Mouse (Mus musculus): ENCODE data around the gene Rgl1. TPM values are rescaled to one million over a fixed set of nuclear protein-coding genes. Genes with fewer than 3 reads are reported as not detected.

Rgl1 gene
- total RNA-seq, 2 experiments from 2014 or later: 51.7 to 51.8 TPM

DNA sequence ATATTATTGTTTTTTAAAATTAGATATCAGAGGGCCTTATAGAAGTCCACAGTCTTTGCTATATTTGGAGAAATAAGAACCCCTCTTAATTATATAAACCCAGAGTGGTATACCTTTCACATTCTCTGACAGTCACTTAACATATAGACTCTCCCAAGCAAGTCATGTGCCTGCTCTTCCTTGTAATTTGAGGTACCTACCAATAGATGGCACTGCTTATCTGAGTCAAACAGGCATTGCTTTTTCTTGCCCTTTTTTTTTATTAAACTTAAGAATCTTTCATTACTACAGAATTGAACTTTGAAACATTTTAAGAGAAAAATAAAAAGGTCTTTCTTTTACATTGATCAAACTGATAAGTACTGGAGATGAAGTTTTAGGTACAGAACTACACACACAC lies 41.9 kb downstream of the Rgl1 start:
- intact Hi-C loops (cut with DNase I): no loop called here
- no peak for DNase-seq

DNA sequence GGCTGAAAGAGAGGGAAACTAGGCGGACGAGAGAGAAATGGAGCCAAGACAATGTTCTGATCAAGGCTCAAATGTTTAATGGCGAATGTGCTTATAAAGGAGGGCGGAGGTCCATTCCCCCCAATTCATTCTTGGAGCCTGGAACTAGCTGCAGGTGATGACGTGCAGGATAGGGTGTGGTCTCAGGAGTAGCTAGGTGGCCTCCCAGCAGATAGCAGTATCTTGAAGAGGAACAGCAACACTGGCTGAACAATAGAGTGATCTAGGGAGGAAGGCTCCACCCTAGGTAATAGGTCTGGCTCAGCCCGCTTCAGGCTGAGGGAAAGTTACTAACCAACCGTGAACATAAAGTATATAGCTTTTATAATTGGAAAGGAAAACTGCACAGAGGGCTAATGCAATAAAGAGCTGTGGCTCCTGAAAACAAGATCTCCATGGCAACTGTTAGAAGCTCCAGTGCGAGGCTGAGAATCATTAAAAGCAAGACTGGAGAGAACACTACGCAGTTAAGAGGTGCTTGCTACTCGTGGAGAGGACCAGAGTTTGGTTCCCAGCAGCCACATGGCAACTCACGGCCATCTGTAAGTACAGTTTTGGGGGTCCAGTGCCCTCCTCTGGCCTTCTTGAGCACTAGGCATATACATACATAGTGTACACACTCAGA lies 44.5 kb downstream of the Rgl1 start:
- intact Hi-C loops (cut with DNase I): no loop called here
- no peak for DNase-seq

DNA sequence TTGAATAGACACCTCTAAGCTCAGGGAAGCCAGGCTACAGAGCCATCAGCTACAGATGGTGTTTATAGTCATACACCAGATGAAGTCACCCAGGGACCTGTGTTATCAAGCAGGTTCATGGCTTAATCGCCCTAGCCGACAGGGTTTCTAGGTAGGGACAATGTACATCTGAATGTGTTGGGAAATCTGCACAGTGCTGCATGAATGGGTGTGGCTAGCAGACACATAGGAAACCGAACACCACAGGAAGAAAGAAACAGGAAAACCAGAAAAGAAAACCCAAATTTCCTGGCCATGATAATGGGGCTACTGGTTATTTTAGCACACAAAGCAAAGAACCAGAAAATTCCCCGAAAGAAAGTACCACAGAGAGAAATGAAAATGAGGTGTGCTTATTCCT lies 45.2 kb downstream of the Rgl1 start:
- no peak for DNase-seq
- intact Hi-C loops (cut with DNase I): no loop called here

DNA sequence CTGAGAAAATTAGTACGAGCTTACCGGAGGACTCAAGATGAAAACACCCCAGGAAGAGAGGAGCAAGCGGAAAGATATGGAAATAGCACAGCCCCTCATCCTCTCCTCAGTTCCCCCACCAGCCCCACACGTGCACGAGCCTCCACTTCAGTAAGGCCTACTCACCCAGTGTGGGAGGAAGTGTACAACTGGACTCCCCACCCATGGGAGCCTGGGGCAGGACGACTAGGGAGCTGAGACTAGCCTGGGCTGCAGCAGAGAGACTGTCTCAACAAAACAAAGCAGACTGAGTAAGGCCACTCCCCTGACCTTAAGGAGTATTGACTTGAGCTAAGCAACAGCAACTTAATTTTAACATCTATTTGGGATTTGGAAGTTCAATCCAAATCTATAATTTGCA lies 48.0 kb downstream of the Rgl1 start:
- DNase-seq: no peak
- intact Hi-C loops (cut with DNase I): no loop called here

DNA sequence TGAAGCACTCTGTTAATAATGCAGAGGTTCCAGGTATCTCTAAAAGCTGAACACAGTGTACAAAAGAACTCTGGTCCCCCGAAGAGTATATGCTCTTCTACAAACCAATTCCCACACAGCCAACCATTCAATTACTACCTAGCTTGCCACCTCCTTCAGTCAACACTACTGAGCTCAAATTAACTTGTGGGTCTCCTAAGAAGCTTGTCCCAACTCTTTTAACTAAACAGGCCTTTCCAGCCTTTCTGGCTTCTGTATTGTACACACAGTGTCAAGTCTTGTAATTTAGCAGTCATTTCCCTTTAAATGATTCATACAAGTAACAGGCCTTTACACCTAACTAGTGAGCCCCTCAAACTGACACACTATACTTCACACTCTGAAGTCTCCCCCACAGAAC lies 48.8 kb downstream of the Rgl1 start:
- intact Hi-C loops (cut with DNase I): no loop called here
- DNase-seq: no peak

DNA sequence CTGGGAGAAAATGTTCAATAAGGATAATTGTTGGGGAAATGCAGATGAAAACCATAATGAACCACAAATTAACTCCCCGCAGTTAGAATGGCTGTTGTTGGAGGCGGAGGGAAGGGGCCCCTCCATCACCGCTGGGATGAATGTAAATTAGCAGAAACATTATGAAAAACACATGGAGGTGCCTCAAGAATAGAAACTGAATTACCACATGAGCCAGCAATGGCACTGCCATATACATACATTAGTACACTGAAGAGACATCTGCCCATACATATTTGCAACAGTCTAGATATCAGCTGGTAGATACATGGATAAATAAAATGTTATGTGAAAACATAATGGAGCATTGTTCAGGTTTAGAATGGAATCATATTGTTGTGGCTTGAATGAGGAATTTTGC lies 51.7 kb downstream of the Rgl1 start:
- intact Hi-C loops (cut with DNase I): no loop called here
- DNase-seq: no peak

DNA sequence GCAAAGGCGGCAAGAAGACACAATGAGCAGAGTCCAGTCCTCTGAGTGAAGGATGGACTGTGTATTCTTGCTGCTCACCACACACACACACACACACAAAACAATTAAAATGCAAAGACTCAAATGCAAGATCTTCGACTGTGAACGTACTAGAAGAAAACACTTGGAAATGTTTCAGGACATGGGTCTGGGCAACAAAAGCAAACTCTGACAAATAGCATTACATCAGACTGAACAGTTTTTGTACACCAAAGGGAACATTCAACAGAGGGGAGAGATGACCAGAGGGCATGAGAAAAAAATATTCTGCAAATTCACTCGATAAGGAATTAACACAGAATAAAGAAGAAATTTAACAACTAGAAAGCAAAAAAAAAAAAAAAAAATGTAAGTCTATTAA lies 52.2 kb downstream of the Rgl1 start:
- intact Hi-C loops (cut with DNase I): no loop called here
- no peak for DNase-seq

DNA sequence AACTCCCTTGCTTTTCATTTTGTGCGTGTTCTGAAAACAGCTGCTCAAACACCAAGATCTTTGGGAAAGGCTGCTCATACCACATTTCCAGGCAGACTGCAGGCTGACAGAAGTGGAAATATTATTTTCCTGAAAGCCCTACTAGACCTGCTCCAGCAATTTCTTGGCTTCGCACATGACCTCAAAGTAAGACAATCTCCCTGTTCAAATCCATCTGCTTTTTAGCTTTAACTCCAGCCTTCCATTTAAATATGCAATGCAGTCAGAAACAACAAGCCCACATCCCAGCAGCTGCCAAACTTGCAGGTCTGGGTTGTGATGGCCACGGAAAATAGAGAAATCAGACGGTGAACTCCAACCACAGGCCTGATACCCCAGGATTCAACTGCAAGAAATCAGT lies 55.1 kb downstream of the Rgl1 start:
- no peak for DNase-seq
- intact Hi-C loops (cut with DNase I): no loop called here

DNA sequence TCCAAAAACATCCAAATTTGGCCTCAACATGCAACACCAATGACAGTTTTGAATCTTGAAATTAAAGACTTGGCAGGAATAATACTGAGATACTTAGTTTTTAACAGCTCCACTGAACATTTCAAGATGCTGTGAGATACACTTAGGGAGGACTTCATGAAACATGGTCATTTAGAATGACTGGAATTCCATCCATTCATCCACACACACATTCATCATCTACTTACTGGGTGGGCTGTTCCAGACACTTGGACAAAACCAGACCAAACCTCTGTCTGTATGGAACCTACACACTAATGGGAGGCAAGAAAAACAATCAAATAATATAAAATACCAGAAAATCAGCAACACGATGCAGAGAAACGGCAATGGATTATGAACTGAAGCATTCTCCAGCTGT lies 58.6 kb downstream of the Rgl1 start:
- intact Hi-C loops (cut with DNase I): no loop called here

DNA sequence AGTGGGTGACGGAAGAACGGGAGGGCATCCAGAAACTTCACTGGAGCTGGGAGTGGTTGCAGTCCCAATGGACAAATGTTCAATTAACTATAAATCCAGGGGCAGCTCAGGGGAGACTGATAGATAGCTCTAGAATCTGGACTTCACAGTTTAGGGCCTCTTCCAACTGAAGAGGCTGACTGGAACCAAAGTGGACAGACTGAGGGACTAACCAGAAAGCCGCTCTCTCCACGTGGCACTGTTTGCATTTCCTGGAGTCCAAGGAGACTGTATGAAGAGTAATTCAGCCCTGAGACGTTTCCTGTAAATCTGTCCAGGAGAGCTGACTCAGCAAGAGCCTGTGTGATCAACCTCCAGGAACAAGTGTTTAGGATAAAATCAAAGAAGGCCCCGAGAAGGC lies 62.2 kb downstream of the Rgl1 start:
- intact Hi-C loops (cut with DNase I): no loop called here

More for the DNA sequence above, 58.6 kb downstream of the Rgl1 start:
- DNase-seq: no peak

DNA sequence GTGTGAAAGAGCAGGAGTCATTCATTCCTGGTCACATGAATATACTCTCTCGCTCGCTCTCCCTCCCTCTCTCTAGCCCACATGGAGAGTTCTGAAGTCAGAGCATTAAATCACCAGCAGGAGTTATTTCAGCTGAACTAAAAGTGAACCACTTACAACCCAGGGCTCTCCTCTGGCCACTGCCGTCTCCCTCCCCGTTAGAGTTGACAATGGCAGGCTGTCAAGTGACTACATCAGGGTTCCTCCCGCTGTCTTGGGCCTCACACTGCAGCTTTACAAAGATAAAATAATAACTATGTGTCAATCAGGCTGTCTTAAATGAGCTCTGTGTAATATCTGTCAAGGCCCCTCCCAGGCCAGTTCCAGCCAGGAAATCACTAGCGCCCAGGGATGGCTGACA lies 63.2 kb downstream of the Rgl1 start:
- intact Hi-C loops (cut with DNase I): no loop called here
- DNase-seq: peak; percentile 44 to 58

More for the DNA sequence above, 62.2 kb downstream of the Rgl1 start:
- no peak for DNase-seq

DNA sequence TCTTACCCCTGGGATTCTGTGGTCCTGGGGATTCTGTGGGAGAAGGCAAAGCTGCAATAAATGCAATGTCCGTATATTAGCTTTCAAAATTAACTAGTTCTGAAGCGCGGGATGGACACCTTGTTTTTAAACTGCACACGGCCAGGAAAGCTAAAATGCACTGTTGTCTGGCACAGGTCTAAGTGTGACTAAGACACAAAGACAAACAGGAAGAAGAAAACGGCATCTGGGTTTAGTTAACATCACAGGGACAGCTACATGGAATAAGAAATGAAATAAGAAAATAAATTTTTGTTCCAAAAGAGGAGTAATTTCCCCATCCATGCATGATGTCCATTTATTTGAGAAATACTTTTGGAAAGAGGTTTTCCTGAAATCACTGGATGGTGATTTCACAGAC lies 65.1 kb downstream of the Rgl1 start:
- DNase-seq: no peak
- intact Hi-C loops (cut with DNase I): no loop called here

DNA sequence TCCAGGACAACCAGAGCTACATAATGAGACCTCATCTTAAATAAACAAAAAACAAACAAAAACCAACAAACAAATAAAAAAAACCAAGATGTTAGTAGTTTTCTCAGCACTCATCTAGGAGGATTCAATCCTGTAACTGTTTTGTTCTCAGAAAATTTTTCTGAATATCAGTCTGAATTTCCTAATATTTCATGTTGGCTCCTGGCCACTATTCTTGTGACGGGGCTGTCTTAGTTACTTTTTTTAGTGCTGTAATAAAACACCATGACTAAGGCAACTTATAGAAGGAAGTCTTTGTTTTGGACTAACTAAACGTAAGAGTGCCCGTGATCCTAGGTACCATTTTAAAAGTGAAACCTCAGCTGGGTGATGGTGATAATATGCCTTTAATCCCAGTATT lies 68.8 kb downstream of the Rgl1 start:
- no peak for DNase-seq
- intact Hi-C loops (cut with DNase I): no loop called here

DNA sequence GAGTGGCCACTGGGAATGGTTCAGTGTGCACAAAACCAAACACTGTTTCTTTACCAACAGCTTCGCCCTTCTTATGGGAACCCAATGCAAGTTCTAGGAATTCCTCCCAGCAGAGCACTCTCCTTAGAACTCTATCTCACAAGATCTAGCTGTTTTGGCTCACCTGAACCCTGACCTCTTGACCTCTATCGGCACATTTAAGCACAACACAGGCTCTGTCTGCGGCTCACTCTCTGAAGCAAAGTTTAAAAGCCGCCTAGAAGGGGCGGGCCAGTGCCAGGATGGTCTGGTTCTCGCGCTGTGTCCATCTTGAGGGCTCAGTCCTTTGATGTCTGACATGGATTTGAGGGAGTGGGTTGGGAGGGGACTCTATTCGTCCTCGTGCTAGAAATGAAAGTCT lies 70.7 kb downstream of the Rgl1 start:
- no peak for DNase-seq
- intact Hi-C loops (cut with DNase I): no loop called here

DNA sequence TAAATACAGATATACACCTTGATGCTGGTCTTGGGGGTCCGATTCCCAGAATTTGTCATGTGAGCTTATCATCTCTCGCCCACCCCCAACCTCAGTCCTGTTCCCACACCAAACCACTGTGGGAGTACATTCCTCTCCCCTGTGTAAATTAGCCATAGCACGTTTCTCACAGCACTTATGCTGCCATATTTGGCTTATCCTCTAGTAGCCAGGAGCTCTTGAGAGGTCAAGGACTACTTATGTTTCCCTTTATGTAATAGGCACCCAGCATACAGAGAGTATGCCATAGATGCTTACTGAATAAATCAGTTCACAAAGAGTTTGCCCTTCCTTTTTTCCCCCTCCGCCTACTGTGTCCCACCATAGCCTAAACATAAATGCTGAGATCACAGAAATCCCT lies 76.2 kb downstream of the Rgl1 start:
- intact Hi-C loops (cut with DNase I): no loop called here
- DNase-seq: no peak

DNA sequence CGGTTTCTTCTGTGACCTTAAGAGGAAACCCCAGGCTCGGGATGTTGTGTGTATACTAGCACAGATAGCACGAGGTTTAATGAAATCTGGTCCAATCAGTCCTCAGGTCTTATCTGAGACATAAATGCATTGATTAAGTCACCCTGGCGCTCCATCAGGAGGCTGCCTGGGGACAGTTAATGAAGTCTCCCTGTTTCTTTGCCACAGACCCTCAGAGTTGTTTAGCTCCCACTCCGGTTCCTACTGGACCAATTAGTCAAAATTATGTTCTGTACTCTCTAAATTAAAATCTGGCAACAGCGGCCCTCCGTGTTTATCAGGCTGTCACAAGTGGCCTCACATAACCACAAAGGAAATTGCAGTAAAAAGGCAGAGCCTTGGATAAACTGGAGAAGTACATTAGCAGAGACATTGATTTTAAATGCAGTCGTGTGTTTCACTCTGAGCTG lies 78.4 kb downstream of the Rgl1 start:
- DNase-seq: no peak
- intact Hi-C loops (cut with DNase I): no loop called here

DNA sequence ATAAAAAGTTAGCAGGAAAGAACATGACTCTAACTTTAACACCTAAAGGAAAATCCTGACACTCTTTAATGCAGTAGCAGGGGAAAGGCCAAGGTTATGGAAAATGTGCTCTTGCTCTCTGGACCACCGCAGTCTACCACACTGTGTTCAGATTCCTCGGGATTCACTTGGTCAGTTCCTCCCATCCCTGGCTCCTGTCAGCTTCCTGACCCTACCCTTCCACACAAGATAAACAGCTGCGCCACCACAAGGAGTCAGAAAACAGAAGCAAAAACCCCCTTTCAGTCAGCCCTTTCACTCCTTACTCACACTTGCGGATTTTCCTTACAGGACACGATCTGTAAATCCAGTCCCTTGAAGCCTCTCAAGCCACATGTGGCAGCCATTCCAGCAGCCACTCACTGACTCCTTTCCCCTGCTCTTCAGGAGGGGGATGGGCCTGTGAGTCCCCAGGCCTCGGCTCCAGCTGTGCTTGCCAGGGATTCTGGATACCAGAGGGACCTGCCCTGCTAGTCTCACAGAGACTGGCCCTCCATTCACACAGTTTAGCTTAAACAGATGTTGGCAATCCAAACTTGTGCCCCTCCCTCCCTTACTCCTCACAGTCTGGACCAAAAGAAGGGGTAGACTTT lies 78.9 kb downstream of the Rgl1 start:
- peak; percentile 47 to 66 for DNase-seq
- intact Hi-C loops (cut with DNase I): no loop called here

DNA sequence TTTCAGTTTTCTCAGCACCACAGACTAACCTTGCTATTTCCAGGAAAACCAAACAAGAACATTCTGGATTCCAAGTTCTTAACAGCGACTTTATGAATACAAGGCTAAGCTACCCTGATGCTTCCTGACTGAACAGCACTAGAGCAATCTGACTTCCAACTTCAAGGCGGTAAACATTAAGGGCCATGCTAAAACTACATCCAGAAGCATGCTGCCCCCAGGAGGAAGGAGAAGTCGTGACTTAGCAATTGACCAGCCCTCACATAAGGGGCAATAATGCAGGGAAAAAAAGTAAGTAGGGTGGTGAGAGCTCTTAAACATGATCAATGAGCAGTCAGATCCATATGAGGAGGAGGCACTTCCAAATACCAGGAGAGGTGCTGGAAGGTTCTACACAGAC lies 80.6 kb downstream of the Rgl1 start:
- DNase-seq: no peak
- intact Hi-C loops (cut with DNase I): no loop called here

DNA sequence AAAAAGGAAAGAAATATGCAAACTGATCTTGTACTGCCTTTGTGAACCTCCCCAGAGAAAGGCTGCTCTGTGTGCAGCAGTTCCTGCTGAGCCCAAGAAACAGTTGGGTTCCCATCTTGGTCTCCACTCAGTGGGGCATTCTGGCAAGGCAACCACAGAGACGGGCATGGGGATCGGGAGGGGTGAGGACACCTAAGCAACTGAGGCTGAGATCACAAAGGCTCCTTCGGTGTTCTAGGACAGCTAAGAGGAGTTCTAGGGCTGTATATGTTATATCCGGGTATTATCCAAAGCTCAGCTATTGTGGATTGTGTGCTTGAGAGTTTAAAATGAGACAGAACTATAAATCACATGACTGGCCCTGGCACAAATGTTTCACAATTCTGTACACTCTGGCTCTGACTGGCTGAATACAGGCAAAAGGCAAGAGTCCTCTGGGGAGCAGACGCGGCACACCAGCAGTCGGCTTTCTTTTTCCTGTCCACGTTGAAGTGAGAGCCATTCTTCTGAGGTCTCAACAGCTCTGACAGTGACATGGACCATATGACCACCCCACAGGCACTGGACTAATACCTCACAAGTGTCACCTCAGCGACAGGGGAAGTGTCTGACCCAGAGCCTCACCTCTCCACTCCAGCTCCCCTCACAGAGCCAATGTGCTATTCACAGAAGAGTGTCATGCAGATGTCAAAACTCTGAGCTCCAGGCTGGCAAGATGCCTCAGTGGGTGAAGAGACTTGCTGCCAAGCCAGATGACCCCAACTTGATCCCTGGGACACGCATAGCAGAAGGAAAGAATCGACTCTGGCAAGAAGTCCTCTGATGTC lies 83.6 kb downstream of the Rgl1 start:
- peak; percentile 35 to 72 for DNase-seq
- intact Hi-C loops (cut with DNase I): loop anchor here (2.0 kb wide), 1 partner anchor 156 kb away; no protein-coding TSS in a partner anchor

DNA sequence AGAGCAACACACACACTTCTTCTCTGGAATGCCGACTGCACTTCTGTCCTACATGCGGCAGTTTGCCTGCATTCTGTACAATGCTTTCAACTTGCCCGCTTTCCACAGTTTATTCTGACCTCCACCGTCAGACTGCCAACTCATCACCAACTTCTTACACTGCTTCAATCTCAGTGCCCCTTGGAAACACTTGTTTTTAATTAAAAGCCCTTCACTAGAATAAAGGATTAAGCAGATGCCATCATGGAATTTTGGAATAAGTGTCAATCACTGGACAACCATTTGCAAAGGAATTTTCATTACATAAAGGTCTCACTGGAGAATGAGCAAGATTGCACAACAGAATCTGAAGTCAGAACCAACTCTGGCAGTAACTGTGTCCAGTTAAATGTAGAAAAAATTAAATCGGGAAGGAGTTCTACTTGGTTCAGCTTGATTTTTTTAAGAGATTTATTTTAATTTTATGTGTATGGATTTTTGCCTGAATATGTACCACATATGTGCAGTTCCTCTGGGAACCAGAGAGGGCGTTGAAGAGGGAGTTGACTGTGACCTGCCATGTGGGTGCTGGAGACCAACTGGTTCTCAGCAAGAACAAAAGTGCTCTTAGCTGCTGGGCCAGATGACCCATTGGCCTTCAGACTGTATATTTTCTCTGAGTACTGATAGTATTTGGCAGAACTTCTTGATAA lies 84.3 kb downstream of the Rgl1 start:
- intact Hi-C loops (cut with DNase I): loop anchor here (2.0 kb wide), 1 partner anchor 155 kb away; no protein-coding TSS in a partner anchor
- DNase-seq: no peak

DNA sequence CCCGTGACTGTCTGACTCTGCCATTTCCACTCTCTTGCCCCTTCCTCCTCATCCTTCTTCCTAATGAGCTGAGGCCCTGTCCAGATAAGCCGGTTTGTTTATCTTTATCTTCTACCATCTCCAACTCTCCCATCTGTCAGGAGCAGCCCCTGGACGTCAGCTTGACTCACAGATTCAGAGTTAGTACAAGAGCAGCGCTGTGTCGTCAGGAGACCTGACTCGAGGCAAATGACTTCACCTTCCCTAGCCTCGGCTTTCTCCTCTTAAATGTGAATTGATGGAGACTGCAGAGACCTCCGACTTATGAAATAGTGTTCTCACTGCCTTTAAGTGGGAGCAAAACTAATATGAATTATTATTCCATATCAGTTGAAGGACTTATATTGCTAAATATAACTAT lies 85.0 kb downstream of the Rgl1 start:
- no peak for DNase-seq
- intact Hi-C loops (cut with DNase I): no loop called here
